Mouse (Mus musculus) spleen, adult 2 months (tissue): Measurements from ENCODE around the gene Spib. TPM values are rescaled to one million over a fixed set of nuclear protein-coding genes. Genes with fewer than 3 reads are reported as not detected.

Source experiments
- DNase-seq, 2 experiments: peaks; one replicate each; pipeline versions ENCODE4 v3.0.0 to v3.0.0-alpha.2; 2012 to 2021; ENCODE audit warnings: low spot score in 2 of 2, low read depth in 1 of 2
- H3K27ac ChIP-seq: fragments of 200-500 bp; 2 replicates; pipeline ENCODE4 v1.5.1; 2012; ENCODE audit warnings: low read length, inconsistent platforms; ENCODE audit not compliant: insufficient read depth
- H3K27me3 ChIP-seq: fragments of 200-500 bp; 2 replicates; pipeline ENCODE4 v1.6.1; 2012; ENCODE audit warnings: mild to moderate bottlenecking, moderate library complexity, low read length, inconsistent platforms; ENCODE audit not compliant: control insufficient read depth, insufficient read depth
- H3K36me3 ChIP-seq: fragments of 200-500 bp; 2 replicates; pipeline ENCODE4 v1.6.1; 2012; ENCODE audit warnings: mild to moderate bottlenecking, low read length, inconsistent platforms; ENCODE audit not compliant: control insufficient read depth, insufficient read depth
- H3K4me1 ChIP-seq: fragments of 200-500 bp; 2 replicates; pipeline ENCODE4 v1.6.1; 2011; ENCODE audit warnings: inconsistent platforms; ENCODE audit not compliant: control insufficient read depth, insufficient read depth, insufficient read length
- H3K4me3 ChIP-seq: fragments of 200-500 bp; 2 replicates; pipeline ENCODE4 v1.5.1; 2011; ENCODE audit warnings: mild to moderate bottlenecking, inconsistent platforms; ENCODE audit not compliant: insufficient read depth, insufficient read length; ENCODE audit errors: extremely low read depth
- CTCF ChIP-seq: fragments of 200-500 bp; IDR thresholded peaks from 2 replicates; pipeline ENCODE4 v1.5.1; 2011; ENCODE audit warnings: mild to moderate bottlenecking, inconsistent platforms; ENCODE audit not compliant: insufficient read depth, insufficient read length, insufficient replicate concordance; ENCODE audit errors: extremely low read depth
- POLR2A ChIP-seq: fragments of 200-500 bp; IDR thresholded peaks from 2 replicates; pipeline ENCODE4 v1.6.1; 2011; ENCODE audit warnings: low read depth, low read length, inconsistent platforms
- WGBS: fragments of 180-500 bp; shearing (Covaris S2); methylation state at CpG from one replicate; pipeline ENCODE4 v1.1.7; 2018; 5-methylcytosine and 5-hydroxymethylcytosine counted together
- polyA plus RNA-seq: library from polyadenylated mRNA; depleted of rRNA; stranded (reverse); fragments of >200 nt; gene quantifications from 2 replicates; pipeline ENCODE4 v1.2.3, GENCODE M21; 2012; rRNA removed

Gene Spib
- polyA plus RNA-seq, 1 experiment, result 285 TPM

- H3K27me3 ChIP-seq, result no peaks in the 10 kb centered on the region
- TF ChIP-seq POLR2A (no peak), CTCF (no peak)
- DNase-seq, result no peak
- no peak overlapping the region for H3K4me3 ChIP-seq
- no peaks in the 10 kb centered on the region for H3K4me1 ChIP-seq
- WGBS, result 95% methylated on average over 1 of the region's 1 CpGs
- H3K27ac ChIP-seq, result no peak overlapping the region
- H3K36me3 ChIP-seq, result peaks cover 4% of the 10 kb centered on the region; the same call in 1 of the 2 replicates
These were observed 47.8 kb downstream of the Spib start for GRCm38 (mm10) chr7:44484109-44484508.

DNA sequence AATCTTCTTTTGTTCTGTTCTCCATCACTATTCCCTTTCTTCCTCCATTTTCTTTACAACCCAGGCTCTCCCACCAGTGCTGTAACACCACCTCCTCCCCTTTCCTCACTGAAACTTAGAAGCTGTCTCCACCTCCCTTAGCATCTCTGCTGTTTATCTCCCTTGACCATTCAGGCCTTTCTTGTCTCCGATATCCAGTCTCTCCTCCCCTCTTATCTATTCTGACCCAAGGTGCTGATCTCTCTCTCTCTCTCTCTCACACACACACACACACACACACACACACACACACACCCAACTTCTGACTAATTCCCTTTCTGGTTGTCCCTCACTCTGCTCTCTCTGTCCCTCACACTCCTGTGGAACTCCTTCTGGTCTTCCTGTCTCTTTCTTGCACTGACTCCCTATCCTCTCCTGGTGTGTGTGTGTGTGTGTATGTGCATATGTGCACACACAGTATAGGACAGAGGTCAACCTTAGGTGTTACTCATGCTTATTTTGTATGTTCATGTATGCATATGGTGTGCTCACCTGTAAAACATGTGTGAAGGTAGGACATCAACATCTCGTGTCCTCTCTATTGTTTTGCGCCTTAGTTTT, 48.9 kb downstream of the Spib start:
- no peak overlapping the region for H3K4me3 ChIP-seq
- WGBS, result 65% methylated on average over 3 of the region's 3 CpGs
- H3K36me3 ChIP-seq, result peaks cover 3% of the 10 kb centered on the region; the same call in 1 of the 2 replicates
- no peak overlapping the region for H3K27ac ChIP-seq
- no peak for DNase-seq
- H3K27me3 ChIP-seq, result no peaks in the 10 kb centered on the region
- H3K4me1 ChIP-seq, result no peaks in the 10 kb centered on the region
- TF ChIP-seq CTCF (no peak), POLR2A (no peak)

Other genes with a start within 250 kb of the Spib start
- 4.0 and 5.2 TPM in 2 replicates for gene Clec11a, start 225.2 kb downstream of the Spib start, polyA plus RNA-seq
- gene Shank1, start 221.8 kb downstream of the Spib start, polyA plus RNA-seq, result 4.5 and 4.8 TPM in 2 replicates
- 1.2 and 2.5 TPM in 2 replicates for gene Syt3, start 148.0 kb downstream of the Spib start, polyA plus RNA-seq
- 0.40 and 0.68 TPM in 2 replicates for gene 1700008O03Rik, start 146.3 kb downstream of the Spib start, polyA plus RNA-seq
- gene Lrrc4b, start 103.1 kb downstream of the Spib start, polyA plus RNA-seq, result 0.22 and 0.23 TPM in 2 replicates
- 0.40 TPM in 1 of 2 replicates, not detected in the other for gene Aspdh, start 66.7 kb downstream of the Spib start, polyA plus RNA-seq
- 124 and 171 TPM in 2 replicates for gene Josd2, start 64.1 kb downstream of the Spib start, polyA plus RNA-seq
- 188 and 231 TPM in 2 replicates for gene Emc10, start 35.5 kb downstream of the Spib start, polyA plus RNA-seq
- gene Fam71e1, start 35.5 kb downstream of the Spib start, polyA plus RNA-seq, result 5.1 and 7.3 TPM in 2 replicates
- 1.2 and 1.4 TPM in 2 replicates for gene Mybpc2, start 7.4 kb downstream of the Spib start, polyA plus RNA-seq
- 118 and 121 TPM in 2 replicates for gene Pold1, start 16.8 kb upstream of the Spib start, polyA plus RNA-seq
- gene Nr1h2, start 21.9 kb upstream of the Spib start, polyA plus RNA-seq, result 162 and 211 TPM in 2 replicates
- gene Napsa, start 40.3 kb upstream of the Spib start, polyA plus RNA-seq, result 256 and 335 TPM in 2 replicates
- 3.5 and 4.2 TPM in 2 replicates for gene Kcnc3, start 58.6 kb upstream of the Spib start, polyA plus RNA-seq
- gene Myh14, start 138.8 kb upstream of the Spib start, polyA plus RNA-seq, result 0.09 and 0.63 TPM in 2 replicates
- gene Izumo2, start 176.7 kb upstream of the Spib start, polyA plus RNA-seq, result not detected in 2 replicates
- 46.4 and 52.5 TPM in 2 replicates for gene Vrk3, start 216.3 kb upstream of the Spib start, polyA plus RNA-seq
- gene Zfp473, start 219.0 kb upstream of the Spib start, polyA plus RNA-seq, result 0.25 and 0.27 TPM in 2 replicates